Mouse (Mus musculus) testis, adult 2 months (tissue): ENCODE results near the gene Plekhh3.

Experiments used
- CTCF ChIP-seq: fragments of 200-500 bp; IDR thresholded peaks from 2 replicates; pipeline ENCODE4 v1.5.1; 2012; ENCODE audit warnings: low read depth, mild to moderate bottlenecking, inconsistent platforms, low read length, moderate library complexity; ENCODE audit not compliant: control insufficient read depth, insufficient read depth, insufficient replicate concordance
- POLR2A ChIP-seq: fragments of 200-500 bp; IDR thresholded peaks from 2 replicates; pipeline ENCODE4 v1.6.1; 2012; ENCODE audit warnings: low read depth, mild to moderate bottlenecking, inconsistent platforms, low read length, moderate library complexity; ENCODE audit not compliant: control insufficient read depth

GRCm38 (mm10) chr11:101141088-101141487 lies 30.1 kb downstream of the Plekhh3 start:
- TF ChIP-seq CTCF = no peak
- TF ChIP-seq POLR2A = no peak
